Mouse (Mus musculus) thymus, adult 2 months (tissue): ENCODE data around the gene Smarca4. TPM values are rescaled to one million over a fixed set of nuclear protein-coding genes. Genes with fewer than 3 reads are reported as not detected.

Experiments used
- DNase-seq: peaks from one replicate; pipeline ENCODE4 v3.0.0; 2021
- H3K27ac ChIP-seq: fragments of 200-500 bp; 2 replicates; pipeline ENCODE4 v1.5.1; 2012; ENCODE audit warnings: low read length, control low read depth; ENCODE audit not compliant: control insufficient read depth, insufficient read depth
- H3K27me3 ChIP-seq: fragments of 200-500 bp; 2 replicates; pipeline ENCODE4 v1.6.1; 2012; ENCODE audit warnings: mild to moderate bottlenecking, low read length, moderate library complexity, mixed read lengths; ENCODE audit not compliant: control insufficient read depth, insufficient read depth
- H3K36me3 ChIP-seq: fragments of 200-500 bp; 2 replicates; pipeline ENCODE4 v1.6.1; 2012; ENCODE audit warnings: mild to moderate bottlenecking, low read length, moderate library complexity; ENCODE audit not compliant: control insufficient read depth, insufficient read depth
- H3K4me1 ChIP-seq: fragments of 200-500 bp; replicated peaks from 2 replicates; pipeline ENCODE4 v1.6.1; 2012; ENCODE audit warnings: low read length; ENCODE audit not compliant: control insufficient read depth, insufficient read depth
- H3K4me3 ChIP-seq: fragments of 200-500 bp; 2 replicates; pipeline ENCODE4 v1.5.1; 2012; ENCODE audit warnings: mild to moderate bottlenecking, low read length, control low read depth, moderate library complexity; ENCODE audit not compliant: control insufficient read depth, insufficient read depth
- CTCF ChIP-seq: fragments of 200-500 bp; IDR thresholded peaks from 2 replicates; pipeline ENCODE4 v1.5.1; 2012; ENCODE audit warnings: mild to moderate bottlenecking, control low read depth, low read length, moderate library complexity, borderline replicate concordance; ENCODE audit not compliant: control insufficient read depth, poor library complexity, insufficient read depth; ENCODE audit errors: extremely low read depth
- POLR2A ChIP-seq: fragments of 200-500 bp; IDR thresholded peaks from 2 replicates; pipeline ENCODE4 v1.6.1; 2012; ENCODE audit warnings: mild to moderate bottlenecking, low read length, control low read depth, moderate library complexity; ENCODE audit not compliant: control insufficient read depth, poor library complexity, insufficient read depth; ENCODE audit errors: extremely low read depth
- WGBS: fragments of 180-500 bp; shearing (Covaris S2); methylation state at CpG from one replicate; pipeline ENCODE4 v1.1.7; 2018; 5-methylcytosine and 5-hydroxymethylcytosine counted together
- polyA plus RNA-seq: library from polyadenylated mRNA; depleted of rRNA; stranded (reverse); fragments of >200 nt; gene quantifications from 2 replicates; pipeline ENCODE4 v1.2.3, GENCODE M21; 2012; rRNA removed

Smarca4 gene
- polyA plus RNA-seq, 1 experiment, result 156 TPM

- DNase-seq, result no peak
- H3K36me3 ChIP-seq, result peaks cover 6% of the 10 kb centered on the region; the same call in 1 of the 2 replicates
- no peak for TF ChIP-seq CTCF
- TF ChIP-seq POLR2A, result no peak
- no peak overlapping the region for H3K4me3 ChIP-seq
- 92% methylated on average over 3 of the region's 3 CpGs for WGBS
- no peaks in the 10 kb centered on the region for H3K4me1 ChIP-seq
- no peaks in the 10 kb centered on the region for H3K27me3 ChIP-seq
- H3K27ac ChIP-seq, result no peak overlapping the region
Measured at GRCm38 (mm10) chr9:21750370-21750769, 134.4 kb downstream of the Smarca4 start.

- Histone ChIP-seq H3K4me1 (no peaks in the 10 kb centered on the region), H3K27me3 (no peaks in the 10 kb centered on the region), H3K36me3 (peaks cover 6% of the 10 kb centered on the region; the same call in 1 of the 2 replicates), H3K27ac (no peak overlapping the region), H3K4me3 (no peak overlapping the region)
- DNase-seq, result no peak
- WGBS, result 74% methylated on average over 6 of the region's 6 CpGs
- TF ChIP-seq CTCF, result no peak
Measured at GRCm38 (mm10) chr9:21751347-21751746, 135.4 kb downstream of the Smarca4 start.

GRCm38 (mm10) chr9:21752252-21752792, 136.4 kb downstream of the Smarca4 start:
- DNase-seq, result no peak
- Histone ChIP-seq H3K4me1 (peaks cover 3% of the 10 kb centered on the region), H3K36me3 (peaks cover 6% of the 10 kb centered on the region; the same call in 1 of the 2 replicates), H3K27ac (no peak overlapping the region), H3K27me3 (no peaks in the 10 kb centered on the region), H3K4me3 (no peak overlapping the region)
- no peak for TF ChIP-seq CTCF
- no peak for TF ChIP-seq POLR2A
- WGBS, result 88% methylated on average over 10 of the region's 10 CpGs

Other genes with a start within 250 kb of the Smarca4 start
- 151 and 157 TPM in 2 replicates for gene Ilf3, start 248.3 kb upstream of the Smarca4 start, polyA plus RNA-seq
- 46.4 and 48.2 TPM in 2 replicates for gene Qtrt1, start 204.3 kb upstream of the Smarca4 start, polyA plus RNA-seq
- 374 and 422 TPM in 2 replicates for gene Dnm2, start 191.3 kb upstream of the Smarca4 start, polyA plus RNA-seq
- gene Tmed1, start 105.9 kb upstream of the Smarca4 start, polyA plus RNA-seq, result 12.8 and 17.0 TPM in 2 replicates
- 29.5 and 31.1 TPM in 2 replicates for gene AB124611, start 90.0 kb upstream of the Smarca4 start, polyA plus RNA-seq
- gene Carm1, start 69.3 kb upstream of the Smarca4 start, polyA plus RNA-seq, result 98.5 and 112 TPM in 2 replicates
- gene Timm29, start 23.4 kb upstream of the Smarca4 start, polyA plus RNA-seq, result 43.5 and 45.8 TPM in 2 replicates
- 47.1 and 50.6 TPM in 2 replicates for gene Yipf2, start 23.3 kb upstream of the Smarca4 start, polyA plus RNA-seq
- 23.9 and 30.5 TPM in 2 replicates for gene Ldlr, start 107.3 kb downstream of the Smarca4 start, polyA plus RNA-seq
- 59.0 and 75.8 TPM in 2 replicates for gene Spc24, start 144.1 kb downstream of the Smarca4 start, polyA plus RNA-seq
- 9.1 and 12.6 TPM in 2 replicates for gene Kank2, start 182.6 kb downstream of the Smarca4 start, polyA plus RNA-seq
- gene Angptl8, start 219.3 kb downstream of the Smarca4 start, polyA plus RNA-seq, result 4.7 and 6.5 TPM in 2 replicates
- 27.7 and 30.8 TPM in 2 replicates for gene Dock6, start 236.5 kb downstream of the Smarca4 start, polyA plus RNA-seq